Mouse (Mus musculus) limb, embryonic 14.5 days (tissue): ENCODE results near the gene Xrcc1. TPM values are rescaled to one million over a fixed set of nuclear protein-coding genes. Genes with fewer than 3 reads are reported as not detected.

Experiments used
- ATAC-seq: fragments of 200-750 bp; cut with Nextera tagmentation; 2 replicates; pipeline ENCODE4 v1.8.0; 2017; ENCODE audit warnings: low read depth, moderate number of reproducible peaks, moderate TSS enrichment; ENCODE audit not compliant: low FRiP score
- DNase-seq: peaks from one replicate; pipeline ENCODE4 v3.0.0-alpha.2; 2015; ENCODE audit warnings: low spot score
- H3K27ac ChIP-seq: fragments of 300-500 bp; sonication (generic); replicated peaks from 2 replicates; pipeline ENCODE4 v1.5.1; 2014; ENCODE audit warnings: low read depth, mild to moderate bottlenecking, low read length, moderate library complexity, mixed read lengths
- H3K27me3 ChIP-seq: fragments of 300-500 bp; sonication (generic); 2 replicates; pipeline ENCODE4 v1.6.1; 2014; ENCODE audit warnings: low read length, mixed read lengths; ENCODE audit not compliant: control insufficient read depth, insufficient read depth
- H3K36me3 ChIP-seq: fragments of 300-500 bp; sonication (generic); 2 replicates; pipeline ENCODE4 v1.6.1; 2014; ENCODE audit warnings: mild to moderate bottlenecking, low read length, moderate library complexity, mixed read lengths; ENCODE audit not compliant: control insufficient read depth, insufficient read depth
- H3K4me1 ChIP-seq: fragments of 300-500 bp; sonication (generic); 2 replicates; pipeline ENCODE4 v1.6.1; 2014; ENCODE audit warnings: antibody characterized with exemption, low read length, mixed read lengths; ENCODE audit not compliant: control insufficient read depth, insufficient read depth
- H3K4me2 ChIP-seq: fragments of 300-500 bp; sonication (generic); replicated peaks from 2 replicates; pipeline ENCODE4 v1.6.1; 2014; ENCODE audit warnings: low read depth, mild to moderate bottlenecking, low read length, moderate library complexity; ENCODE audit not compliant: severe bottlenecking
- H3K4me3 ChIP-seq: fragments of 300-500 bp; sonication (generic); replicated peaks from 2 replicates; pipeline ENCODE4 v1.5.1; 2014; ENCODE audit warnings: low read length
- H3K9ac ChIP-seq: fragments of 300-500 bp; sonication (generic); 2 replicates; pipeline ENCODE4 v1.6.1; 2014; ENCODE audit warnings: mild to moderate bottlenecking, low read depth, low read length, moderate library complexity; ENCODE audit not compliant: severe bottlenecking
- H3K9me3 ChIP-seq: fragments of 300-500 bp; sonication (generic); 2 replicates; pipeline ENCODE4 v1.6.1; 2016; ENCODE audit warnings: low read length; ENCODE audit not compliant: control insufficient read depth
- POLR2A ChIP-seq: fragments of 200-500 bp; IDR thresholded peaks from 2 replicates; pipeline ENCODE4 v1.8.0; 2012; ENCODE audit warnings: inconsistent platforms, mild to moderate bottlenecking, moderate library complexity, borderline replicate concordance; ENCODE audit not compliant: insufficient read depth, insufficient read length; ENCODE audit errors: extremely low read depth
- WGBS: fragments of 180-500 bp; shearing (Covaris S2); extraction: QIAGEN DNeasy Blood & Tissue Kit; methylation state at CpG from one replicate; pipeline ENCODE4 v1.1.7; 2014; 5-methylcytosine and 5-hydroxymethylcytosine counted together
- polyA plus RNA-seq, 2 experiments: library from polyadenylated mRNA; depleted of rRNA in 1 of 2; stranded (reverse) in 1 of 2; unstranded in 1 of 2; fragments of >200 nt; fragmentation: Nextera tagmentation in 1 of 2; extraction: Ambion mirVana in 1 of 2; gene quantifications; 2 replicates each; pipeline versions ENCODE4 v1.2.1 to v1.2.3; 2012 to 2014

The Xrcc1 gene
- polyA plus RNA-seq, 2 experiments = 103 to 133 TPM

DNA sequence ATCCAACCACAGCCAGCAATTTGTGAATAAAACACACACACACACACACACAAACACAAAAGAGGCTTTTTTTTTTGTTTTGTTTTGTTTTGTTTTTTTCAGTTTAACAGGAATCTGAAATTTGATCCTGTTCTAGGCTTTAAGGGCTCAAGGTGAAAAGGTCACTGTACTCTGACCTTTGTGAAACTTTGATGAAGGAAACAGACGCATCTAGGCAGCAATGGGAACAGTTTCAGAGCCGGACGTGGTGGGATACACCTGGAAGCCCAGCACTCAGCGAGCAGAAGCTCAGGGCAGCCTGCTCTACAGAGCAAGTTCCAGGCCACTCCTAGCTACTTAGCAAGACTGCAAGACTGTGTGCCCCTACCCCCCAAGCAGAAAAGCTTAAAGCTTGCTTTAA, 41.2 kb upstream of the Xrcc1 start:
- WGBS = 12% methylated on average over 4 of the region's 4 CpGs

DNA sequence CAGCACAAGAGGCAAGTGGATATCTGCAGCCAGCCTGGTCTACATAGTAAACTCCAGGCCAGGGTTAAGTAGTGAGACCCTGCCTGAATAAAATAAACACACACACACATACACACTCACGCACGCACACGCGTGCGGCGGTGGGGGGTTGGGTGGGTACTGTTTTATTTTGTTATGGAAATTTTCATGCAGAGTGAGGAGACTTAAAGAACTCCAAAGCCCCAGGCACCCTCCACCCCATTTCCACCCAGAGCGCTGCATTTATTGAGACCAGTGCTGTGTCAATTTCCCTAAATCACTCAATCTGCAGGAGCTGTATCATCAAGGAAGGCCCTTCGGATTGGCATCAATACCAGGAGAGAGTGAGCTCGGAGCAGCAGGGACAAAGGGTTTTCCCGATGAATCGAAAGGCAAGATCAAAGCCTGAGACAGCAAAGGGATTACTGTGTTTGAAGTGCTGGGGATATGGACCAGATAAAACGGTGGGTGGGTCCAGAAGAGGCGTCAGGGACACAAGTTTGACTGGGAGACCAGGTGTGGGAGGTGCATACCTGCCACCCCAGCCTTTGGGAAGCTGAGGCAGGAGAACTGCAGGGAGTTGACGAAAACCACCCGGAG, 40.5 kb upstream of the Xrcc1 start:
- peaks cover under 1% of the 10 kb centered on the region; the same call in 1 of the 2 replicates for H3K27me3 ChIP-seq
- 19% methylated on average over 15 of the region's 15 CpGs for WGBS
- peaks cover 15% of the 10 kb centered on the region for H3K4me1 ChIP-seq
- no peak overlapping the region for H3K9ac ChIP-seq
- peak overlapping the region; percentile 99 for H3K27ac ChIP-seq
- no peak for ATAC-seq
- H3K9me3 ChIP-seq = peaks cover 4% of the 10 kb centered on the region; the same call in 1 of the 2 replicates
- H3K36me3 ChIP-seq = no peaks in the 10 kb centered on the region
- DNase-seq = no peak
- TF ChIP-seq POLR2A = no peak
- peak overlapping the region; percentile 76 for H3K4me2 ChIP-seq
- H3K4me3 ChIP-seq = peak overlapping the region; percentile 83

More for the DNA sequence above, 41.2 kb upstream of the Xrcc1 start:
- no peaks in the 10 kb centered on the region for H3K36me3 ChIP-seq
- TF ChIP-seq POLR2A = no peak
- ATAC-seq (no peak), DNase-seq (no peak)
- H3K4me2 ChIP-seq = no peak overlapping the region
- H3K4me3 ChIP-seq = no peak overlapping the region
- H3K9ac ChIP-seq = no peak overlapping the region
- peaks cover 4% of the 10 kb centered on the region; the same call in 1 of the 2 replicates for H3K9me3 ChIP-seq
- peaks cover 15% of the 10 kb centered on the region for H3K4me1 ChIP-seq
- peaks cover 7% of the 10 kb centered on the region for H3K27me3 ChIP-seq
- H3K27ac ChIP-seq = no peak overlapping the region

DNA sequence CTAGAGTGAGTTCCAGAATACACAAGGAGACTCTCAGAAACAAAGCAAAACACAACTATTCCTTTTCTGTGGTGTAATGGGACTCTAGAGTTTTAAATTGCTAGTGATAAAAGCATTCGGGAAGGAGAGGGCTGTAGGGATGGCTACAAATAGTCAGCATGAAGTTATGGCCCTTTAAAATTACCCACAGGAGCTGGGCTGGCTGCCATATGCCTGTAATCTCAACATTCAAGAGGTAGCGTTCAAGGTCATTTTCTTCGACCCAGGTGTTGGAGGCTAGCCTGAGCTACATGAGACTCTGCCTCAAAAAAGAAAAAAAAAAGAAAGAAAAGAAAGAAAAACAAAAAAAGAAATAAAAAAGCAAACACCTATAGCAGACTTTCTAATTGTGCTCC, 40.0 kb upstream of the Xrcc1 start:
- peak overlapping the region; percentile 96; the same call in 1 of the 2 replicates for H3K9ac ChIP-seq

DNA sequence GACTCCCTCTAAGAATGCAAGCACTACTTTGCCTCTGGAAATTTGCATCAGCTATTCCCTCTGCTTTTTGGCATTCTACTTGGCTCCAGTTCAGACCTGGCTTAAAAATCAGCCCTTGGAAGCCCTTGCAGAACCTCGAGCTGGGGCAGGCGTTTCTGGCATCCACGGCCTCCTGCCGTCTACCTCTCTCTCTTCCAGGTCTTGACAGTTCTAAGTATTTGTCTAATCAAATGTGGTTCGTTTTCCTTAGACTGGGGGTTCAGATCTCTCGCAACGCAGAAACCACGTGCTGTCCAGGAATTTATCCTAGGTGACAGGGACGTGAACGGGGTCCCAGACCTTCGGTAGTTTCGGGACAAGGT, 39.6 kb upstream of the Xrcc1 start:
- Histone ChIP-seq H3K36me3 (no peaks in the 10 kb centered on the region), H3K9ac (peak overlapping the region; percentile 96), H3K4me2 (peak overlapping the region; percentile 76), H3K4me3 (peak overlapping the region; percentile 83), H3K27me3 (no peaks in the 10 kb centered on the region), H3K9me3 (no peaks in the 10 kb centered on the region), H3K27ac (peak overlapping the region; percentile 99), H3K4me1 (peaks cover 15% of the 10 kb centered on the region)
- WGBS = under 1% methylated on average over 12 of the region's 12 CpGs
- DNase-seq = peak; percentile 60
- no peak for TF ChIP-seq POLR2A
- ATAC-seq = 0 out of 2 replicates have a peak, but pooled peaks have one; percentile 10

More for the DNA sequence above, 40.0 kb upstream of the Xrcc1 start:
- ATAC-seq = no peak
- Histone ChIP-seq H3K9me3 (peaks cover 2% of the 10 kb centered on the region; the same call in 1 of the 2 replicates), H3K27me3 (no peaks in the 10 kb centered on the region), H3K27ac (peak overlapping the region; percentile 99), H3K4me3 (peak overlapping the region; percentile 83), H3K4me1 (peaks cover 15% of the 10 kb centered on the region), H3K36me3 (no peaks in the 10 kb centered on the region), H3K4me2 (peak overlapping the region; percentile 76)
- DNase-seq = peak; percentile 45
- WGBS = 3% methylated on average over 3 of the region's 3 CpGs
- TF ChIP-seq POLR2A = no peak

GRCm38 (mm10) chr7:24506838-24507725, 39.0 kb upstream of the Xrcc1 start, which contains the start of gene Zfp428:
TSS of gene Zfp428 (plus strand) at chr7:24507006.
- Histone ChIP-seq H3K27ac (peak within 1 kb of the TSS; percentile 99), H3K27me3 (no peaks in the 10 kb centered on the region), H3K9ac (peak within 1 kb of the TSS; percentile 96), H3K36me3 (no peaks in the 10 kb centered on the region), H3K4me3 (peak within 1 kb of the TSS; percentile 83), H3K4me1 (peaks cover 15% of the 10 kb centered on the region), H3K4me2 (peak within 1 kb of the TSS; percentile 76), H3K9me3 (no peaks in the 10 kb centered on the region)
- under 1% methylated on average over 75 of the region's 84 CpGs for WGBS
- ATAC-seq (peak; percentile 83), DNase-seq (peak; percentile 89)
- TF ChIP-seq POLR2A = peak; percentile 89; the same call in 1 of the 2 replicates
